Mouse (Mus musculus): ENCODE results near the gene Dmrtc2.

- TF ChIP-seq CTCF (IDR thresholded peaks at IDR 0.05; ENCODE audit: low read depth) (no peak), EP300 (IDR thresholded peaks at IDR 0.05; ENCODE audit: low read depth) (no peak)
Observed at GRCm38 (mm10) chr7:24901114-24901513, 31.3 kb downstream of the Dmrtc2 start.

All from heart, postnatal 0 days (tissue).